Mouse (Mus musculus): ENCODE data around the gene Sfxn2. TPM values are rescaled to one million over a fixed set of nuclear protein-coding genes. Genes with fewer than 3 reads are reported as not detected.

Gene Sfxn2
- polyA plus RNA-seq (2015; fragmentation: Nextera tagmentation; extraction: Ambion mirVana), result 10.3 and 12.6 TPM in 2 replicates

DNA sequence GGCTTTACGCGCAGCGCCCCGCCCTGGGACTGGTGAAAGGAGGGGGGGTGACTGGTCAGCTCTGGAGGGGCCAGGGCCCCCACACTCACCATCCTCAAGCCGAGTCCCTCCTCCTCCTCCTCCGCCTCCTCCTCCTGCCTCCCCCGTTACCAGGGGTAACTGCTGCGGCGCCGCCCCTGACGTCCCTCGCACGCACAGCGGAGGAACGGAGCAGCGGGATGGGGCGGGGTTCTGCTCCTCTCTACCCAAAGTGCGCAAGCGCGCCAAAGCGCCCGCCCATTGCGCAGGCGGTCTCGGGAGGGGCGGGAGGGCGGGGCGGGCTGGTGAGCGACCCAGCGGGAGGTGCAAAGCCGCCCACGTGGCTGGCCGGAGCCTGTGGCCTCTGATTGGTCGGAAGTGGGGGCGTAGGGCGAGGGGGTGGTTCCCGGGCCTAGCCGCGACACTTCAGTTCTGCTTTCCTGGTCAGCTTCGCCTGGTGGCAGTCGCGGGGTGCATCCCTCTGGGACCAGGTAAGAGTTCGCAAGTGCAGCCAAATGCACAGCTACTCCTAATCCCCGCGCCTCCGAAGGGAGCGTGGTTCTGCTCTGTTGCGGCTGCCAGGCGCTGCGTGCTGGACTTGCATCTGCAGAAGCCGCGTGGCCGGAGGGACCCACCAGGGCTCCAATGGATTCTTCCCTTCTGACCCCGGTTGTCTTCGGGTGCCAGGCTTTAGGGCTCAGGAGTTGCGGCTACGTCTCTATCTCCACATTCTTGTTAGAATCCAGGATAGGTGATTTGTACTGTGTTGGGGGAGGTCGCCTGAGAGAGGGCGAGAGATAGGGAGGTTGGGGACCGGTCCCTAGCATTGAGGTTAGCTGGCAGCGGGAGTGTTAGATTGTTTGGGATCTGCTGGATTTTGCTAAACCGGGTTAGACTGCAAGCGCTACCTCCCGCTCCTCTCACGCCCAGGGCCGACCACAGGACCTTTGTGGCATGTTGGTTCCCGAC, at the start of gene Sfxn2, which contains the start of gene Arl3:
Gene Sfxn2 (plus strand): TSS at position 415 of the 987 bp plus-strand sequence.
Gene Arl3 (minus strand): TSS at position 248 of the 987 bp plus-strand sequence.
- peak; percentile 97 for ATAC-seq (ENCODE audit: low FRiP score)
- Histone ChIP-seq H3K4me3 (peak within 1 kb of the TSS; percentile 79), H3K27ac (peak within 1 kb of the TSS; percentile 90), H3K4me2 (peak within 1 kb of the TSS; percentile 71), H3K9me3 (no peaks in the 10 kb centered on the region), H3K4me1 (replicated peaks) (peaks cover 36% of the 10 kb centered on the region), H3K36me3 (no peaks in the 10 kb centered on the region), H3K9ac (peak within 1 kb of the TSS; percentile 89), H3K27me3 (no peaks in the 10 kb centered on the region)
- 1% methylated on average over 54 of the region's 67 CpGs for WGBS

DNA sequence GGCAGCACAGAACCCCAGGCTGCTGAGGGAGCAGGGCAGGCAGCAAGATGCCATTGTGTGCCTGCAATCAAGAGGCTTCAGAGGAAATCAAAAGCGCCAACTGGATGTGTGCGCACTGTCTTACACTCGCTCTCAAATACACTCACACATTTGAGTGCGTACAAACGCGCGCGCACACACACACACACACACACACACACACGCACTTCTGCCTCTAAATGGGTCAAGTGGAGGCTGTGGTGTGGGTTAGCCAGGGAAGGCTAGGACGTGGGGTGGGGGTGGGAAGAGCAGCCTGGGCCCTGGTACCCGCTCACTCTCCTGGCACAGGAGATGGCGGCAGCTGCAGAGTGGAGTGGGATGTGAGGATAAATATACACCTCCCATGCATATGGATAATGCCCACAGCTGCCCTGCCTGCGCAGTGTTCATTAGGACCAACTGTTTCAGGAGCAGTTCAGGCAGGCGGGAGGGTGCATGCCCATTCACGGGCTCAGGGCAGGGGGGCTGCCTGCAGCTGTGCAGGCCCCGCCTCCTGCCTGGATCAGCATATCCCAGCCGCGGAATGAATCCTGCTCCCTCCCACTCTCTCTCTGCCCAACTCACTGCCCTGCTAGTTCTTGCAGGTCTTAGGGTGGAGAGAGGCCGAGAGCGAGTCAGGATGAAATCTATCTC, 49.5 kb upstream of the Sfxn2 start:
- H3K9me3 ChIP-seq, result no peaks in the 10 kb centered on the region
- no peaks in the 10 kb centered on the region for H3K27me3 ChIP-seq
- peak overlapping the region; percentile 52 for H3K4me2 ChIP-seq
- peak overlapping the region; percentile 26 for H3K4me3 ChIP-seq
- H3K36me3 ChIP-seq, result no peaks in the 10 kb centered on the region
- peaks cover 71% of the 10 kb centered on the region for H3K4me1 ChIP-seq (replicated peaks)
- ATAC-seq (ENCODE audit: low FRiP score), result peak; percentile 88
- H3K27ac ChIP-seq, result peak overlapping the region; percentile 88
- WGBS, result 6% methylated on average over 20 of the region's 20 CpGs
- H3K9ac ChIP-seq, result peak overlapping the region; percentile 67

DNA sequence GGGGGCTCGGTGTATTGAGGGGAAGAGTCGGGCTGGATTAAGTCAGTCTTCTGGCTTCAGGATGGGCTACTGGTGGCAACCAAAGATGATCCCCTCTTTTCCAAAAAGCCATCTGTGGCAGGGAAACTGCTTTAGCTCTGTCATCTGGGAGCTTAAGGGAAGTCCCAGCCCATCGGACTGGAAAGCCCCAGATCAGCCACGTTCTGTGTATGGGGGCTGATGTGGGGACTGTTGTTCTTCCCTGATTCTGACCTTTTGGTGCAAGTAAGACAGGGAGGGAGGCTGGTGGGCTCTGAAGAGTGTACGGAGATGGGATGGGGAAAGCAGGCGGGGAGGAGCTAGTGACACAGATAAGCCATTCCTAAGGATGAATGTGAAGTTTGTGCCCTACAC, 49.0 kb upstream of the Sfxn2 start:
- peak overlapping the region; percentile 88 for H3K27ac ChIP-seq
- H3K4me1 ChIP-seq (replicated peaks), result peaks cover 71% of the 10 kb centered on the region
- no peaks in the 10 kb centered on the region for H3K27me3 ChIP-seq
- H3K4me2 ChIP-seq, result peak overlapping the region; percentile 52
- WGBS, result 7% methylated on average over 6 of the region's 6 CpGs
- peak overlapping the region; percentile 67 for H3K9ac ChIP-seq
- no peaks in the 10 kb centered on the region for H3K36me3 ChIP-seq
- 0 out of 2 replicates have a peak, but pooled peaks have one; percentile 9 for ATAC-seq (ENCODE audit: low FRiP score)
- H3K9me3 ChIP-seq, result no peaks in the 10 kb centered on the region
- H3K4me3 ChIP-seq, result peak overlapping the region; percentile 26

DNA sequence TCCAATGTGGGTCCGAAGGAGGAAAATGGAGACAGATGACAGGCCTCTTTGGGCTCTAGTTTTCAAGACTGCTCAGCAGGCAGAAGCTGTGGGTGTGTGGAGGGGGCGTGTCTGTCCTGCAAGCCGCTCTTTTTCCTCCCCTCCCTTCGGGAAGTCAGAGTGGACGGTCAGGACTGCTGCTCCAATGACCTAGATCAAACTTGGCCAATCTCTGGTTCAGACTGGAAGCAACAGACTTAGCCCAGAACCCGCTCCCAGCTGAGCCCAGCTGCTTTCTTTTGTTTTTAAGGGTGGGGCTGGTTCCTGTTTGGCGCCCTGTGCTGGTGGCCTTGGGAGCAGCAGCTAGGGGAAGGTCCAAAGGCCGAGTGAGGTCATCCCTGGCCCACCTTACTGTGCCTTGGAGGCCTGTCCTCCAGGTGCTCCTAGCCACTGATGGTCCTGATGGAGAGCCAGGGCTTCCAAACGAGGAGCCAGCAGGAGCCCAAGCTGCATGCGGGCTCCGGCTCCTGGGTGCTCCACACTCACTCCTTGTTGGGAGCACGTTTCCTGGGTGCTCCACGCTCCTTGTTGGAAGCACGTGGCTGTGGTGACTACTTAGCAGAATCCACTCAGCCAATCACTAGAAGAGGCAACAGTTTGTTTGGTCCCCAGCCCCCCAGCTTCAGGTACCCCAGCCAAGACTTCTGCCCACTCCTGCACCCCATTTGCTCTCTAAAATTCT, 48.4 kb upstream of the Sfxn2 start:
- H3K9ac ChIP-seq, result peak overlapping the region; percentile 67
- peaks cover 74% of the 10 kb centered on the region for H3K4me1 ChIP-seq (replicated peaks)
- ATAC-seq (ENCODE audit: low FRiP score), result no peak
- no peak overlapping the region for H3K4me3 ChIP-seq
- H3K36me3 ChIP-seq, result no peaks in the 10 kb centered on the region
- H3K9me3 ChIP-seq, result no peaks in the 10 kb centered on the region
- H3K27me3 ChIP-seq, result no peaks in the 10 kb centered on the region
- H3K4me2 ChIP-seq, result peak overlapping the region; percentile 52
- 27% methylated on average over 14 of the region's 14 CpGs for WGBS
- H3K27ac ChIP-seq, result peak overlapping the region; percentile 88

DNA sequence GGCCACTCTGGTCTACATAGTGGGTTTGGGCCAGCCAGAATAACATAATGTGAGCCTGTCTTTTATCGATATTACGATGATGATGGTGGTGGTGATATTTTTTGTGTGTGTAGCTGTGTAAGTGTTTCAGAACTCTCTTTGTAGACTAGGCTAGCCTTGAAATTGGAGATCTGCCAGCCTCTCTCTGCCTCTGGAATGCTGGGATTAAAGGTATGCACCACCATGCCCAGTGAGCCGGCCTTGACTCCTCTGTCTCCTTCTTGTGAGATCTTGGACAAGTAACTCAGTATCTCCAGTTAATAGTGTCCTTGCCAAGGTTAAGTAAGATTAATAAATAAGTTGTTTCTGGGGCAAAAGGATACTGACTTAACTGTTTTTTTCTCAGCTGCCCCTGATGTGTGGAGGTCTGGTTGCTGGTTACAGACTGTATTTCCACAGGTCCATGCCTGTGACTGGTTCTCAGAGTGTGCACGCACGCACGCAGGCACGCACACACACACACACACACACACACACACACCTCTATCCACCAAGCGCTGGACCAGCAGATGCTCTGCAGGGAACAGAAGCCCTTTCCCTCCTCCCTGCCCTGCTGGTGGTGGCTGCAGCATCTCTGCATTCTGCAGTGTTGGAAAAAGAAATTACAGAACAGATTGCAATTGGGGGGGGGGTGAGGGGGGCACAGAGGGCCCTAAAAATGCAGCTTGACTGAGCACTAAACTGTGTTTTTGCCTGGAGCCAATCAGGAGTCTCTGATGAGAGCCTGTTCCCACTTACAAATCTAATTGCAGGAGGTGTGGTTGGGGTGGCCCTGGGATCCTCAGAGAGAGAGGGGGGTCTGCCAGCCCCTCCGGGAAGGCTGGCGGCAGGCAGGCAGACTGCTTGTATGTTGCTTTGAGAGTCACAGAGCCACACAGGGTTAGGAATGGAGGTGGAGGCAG, 47.2 kb upstream of the Sfxn2 start:
- Histone ChIP-seq H3K36me3 (no peaks in the 10 kb centered on the region), H3K4me3 (no peak overlapping the region), H3K9ac (peak overlapping the region; percentile 61), H3K27me3 (no peaks in the 10 kb centered on the region), H3K4me1 (replicated peaks) (peaks cover 86% of the 10 kb centered on the region), H3K4me2 (no peak overlapping the region), H3K9me3 (no peaks in the 10 kb centered on the region), H3K27ac (peak overlapping the region; percentile 36)
- WGBS, result 33% methylated on average over 10 of the region's 10 CpGs
- ATAC-seq (ENCODE audit: low FRiP score), result no peak

DNA sequence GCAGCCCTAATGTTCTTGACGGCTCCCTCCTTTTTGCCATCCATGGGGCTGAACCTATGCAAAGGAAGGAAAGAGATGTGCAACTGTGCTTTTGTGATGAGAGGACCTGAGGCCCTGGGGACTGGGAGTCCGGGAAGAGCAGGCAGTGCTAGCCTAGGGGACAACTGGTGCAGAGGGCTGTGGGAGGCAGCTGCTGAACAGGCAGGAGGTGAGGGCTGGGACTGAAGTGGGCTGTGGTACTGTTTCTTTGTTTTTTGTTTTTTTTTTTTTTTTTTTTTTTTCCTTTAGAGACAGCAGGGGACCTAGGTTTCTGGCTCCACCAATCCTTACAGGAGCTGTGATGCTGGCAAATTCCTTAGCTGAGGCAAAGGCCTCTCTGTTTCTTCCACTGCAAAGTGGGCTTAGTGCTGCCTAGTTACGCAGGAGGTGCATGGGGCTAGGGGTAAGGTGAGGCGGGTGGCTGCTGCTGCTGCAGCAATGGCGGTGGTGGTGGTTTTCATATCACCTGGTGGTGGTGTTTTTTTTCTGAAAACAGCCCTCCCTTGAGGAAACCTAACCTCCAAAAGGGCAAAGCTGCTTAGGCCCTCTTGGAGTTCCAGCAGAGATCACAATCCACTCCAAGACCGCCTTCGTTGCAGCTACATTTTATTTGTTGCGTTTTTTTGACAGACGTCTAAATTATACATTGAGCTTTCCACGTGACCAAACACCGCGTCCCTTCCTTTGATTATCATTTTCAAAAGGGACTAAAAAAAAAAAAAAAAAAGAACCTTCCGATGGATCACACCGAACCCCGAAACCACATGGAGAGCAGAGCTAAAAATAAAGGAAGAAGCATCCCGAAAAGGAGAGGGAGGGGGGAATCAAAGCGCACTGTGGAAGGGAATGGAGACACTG, 45.3 kb upstream of the Sfxn2 start:
- Histone ChIP-seq H3K4me2 (peak overlapping the region; percentile 62), H3K4me1 (replicated peaks) (peaks cover 100% of the 10 kb centered on the region), H3K27ac (peak overlapping the region; percentile 93), H3K9me3 (no peaks in the 10 kb centered on the region), H3K27me3 (no peaks in the 10 kb centered on the region), H3K36me3 (no peaks in the 10 kb centered on the region), H3K9ac (peak overlapping the region; percentile 71), H3K4me3 (peak overlapping the region; percentile 27)
- ATAC-seq (ENCODE audit: low FRiP score), result no peak
- WGBS, result 5% methylated on average over 17 of the region's 17 CpGs

DNA sequence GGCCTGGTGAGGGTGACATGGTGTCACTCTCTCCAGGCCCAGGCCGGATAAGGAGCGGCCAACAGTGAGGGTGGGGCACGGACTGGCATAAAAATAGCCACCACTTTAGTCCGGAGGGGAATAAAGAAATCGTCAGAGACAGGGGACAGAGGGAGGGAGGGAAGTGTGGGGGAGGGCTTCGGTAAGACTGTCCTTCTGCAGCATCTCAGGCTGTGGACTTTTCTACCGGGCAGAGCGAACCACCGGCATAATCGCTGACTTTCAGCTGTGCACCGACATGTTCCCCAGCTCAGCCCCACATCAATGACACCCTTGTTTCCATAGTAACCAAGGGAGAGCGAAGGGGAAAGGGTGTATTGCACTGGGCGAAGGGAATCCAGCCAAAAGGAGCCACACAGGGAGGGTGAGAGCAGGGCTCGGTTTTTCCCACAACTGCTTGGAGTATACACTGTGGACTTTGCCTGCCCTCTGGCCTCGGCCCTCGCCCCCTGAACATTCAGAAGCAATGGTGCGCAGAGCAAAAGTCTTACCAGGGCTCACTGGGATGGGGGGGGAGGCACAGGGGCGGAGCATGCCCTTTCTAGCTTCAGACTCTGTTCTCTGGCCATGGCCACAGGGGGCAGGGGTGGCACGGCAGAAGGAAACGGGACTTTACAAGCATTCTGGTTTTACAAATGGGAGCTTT, 44.5 kb upstream of the Sfxn2 start:
- H3K4me2 ChIP-seq, result peak overlapping the region; percentile 62
- peak overlapping the region; percentile 71 for H3K9ac ChIP-seq
- ATAC-seq (ENCODE audit: low FRiP score), result peak; percentile 68
- peak overlapping the region; percentile 93 for H3K27ac ChIP-seq
- H3K36me3 ChIP-seq, result no peaks in the 10 kb centered on the region
- WGBS, result 1% methylated on average over 20 of the region's 20 CpGs
- no peaks in the 10 kb centered on the region for H3K27me3 ChIP-seq
- peak overlapping the region; percentile 27 for H3K4me3 ChIP-seq
- no peaks in the 10 kb centered on the region for H3K9me3 ChIP-seq
- peaks cover 100% of the 10 kb centered on the region for H3K4me1 ChIP-seq (replicated peaks)

DNA sequence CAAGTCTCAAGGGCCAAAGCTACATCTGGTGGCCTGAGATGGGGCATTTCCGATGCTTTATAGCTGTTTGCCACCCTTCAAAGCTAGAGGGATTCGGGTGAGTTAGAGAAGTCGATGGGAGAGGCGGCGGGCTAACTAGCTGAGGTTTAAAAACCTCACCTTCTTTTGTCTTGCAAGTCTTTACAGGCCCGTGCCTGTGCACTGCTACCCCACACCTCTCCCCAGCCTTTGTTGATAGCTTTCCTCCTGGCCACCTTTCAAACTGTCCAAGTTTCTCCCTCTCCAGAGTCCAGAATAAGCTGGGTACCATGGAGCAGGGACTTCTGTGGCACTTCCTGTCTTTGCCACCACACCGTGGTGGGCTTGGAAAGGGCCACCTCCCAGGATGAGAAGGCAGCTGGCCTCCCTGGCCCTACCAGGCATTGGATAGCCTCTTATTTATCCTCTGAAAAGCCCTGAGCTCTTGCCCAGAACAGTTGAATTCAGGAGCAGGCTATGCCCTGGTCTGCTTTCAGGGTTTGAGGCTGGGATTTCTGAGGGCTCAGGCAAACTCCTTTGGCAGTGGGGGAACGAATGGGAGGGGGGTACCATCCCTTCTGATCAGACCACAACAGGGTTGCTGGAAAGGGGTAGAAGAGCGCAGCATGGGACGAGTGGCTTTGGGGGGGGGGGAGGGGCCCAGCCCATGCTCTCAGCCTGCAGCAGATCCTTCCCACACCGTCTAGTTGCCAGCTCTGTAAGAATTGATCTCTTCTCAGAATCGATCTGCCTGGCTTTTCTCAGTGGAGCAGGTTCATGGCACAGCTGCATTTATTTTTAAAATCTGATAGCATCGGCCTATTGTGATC, 43.3 kb upstream of the Sfxn2 start:
- Histone ChIP-seq H3K27me3 (no peaks in the 10 kb centered on the region), H3K9me3 (no peaks in the 10 kb centered on the region), H3K4me2 (peak overlapping the region; percentile 62), H3K4me3 (no peak overlapping the region), H3K36me3 (no peaks in the 10 kb centered on the region; the same call in 1 of the 2 replicates), H3K4me1 (replicated peaks) (peaks cover 99% of the 10 kb centered on the region), H3K27ac (peak overlapping the region; percentile 93), H3K9ac (peak overlapping the region; percentile 71)
- ATAC-seq (ENCODE audit: low FRiP score), result no peak
- WGBS, result 3% methylated on average over 13 of the region's 13 CpGs

DNA sequence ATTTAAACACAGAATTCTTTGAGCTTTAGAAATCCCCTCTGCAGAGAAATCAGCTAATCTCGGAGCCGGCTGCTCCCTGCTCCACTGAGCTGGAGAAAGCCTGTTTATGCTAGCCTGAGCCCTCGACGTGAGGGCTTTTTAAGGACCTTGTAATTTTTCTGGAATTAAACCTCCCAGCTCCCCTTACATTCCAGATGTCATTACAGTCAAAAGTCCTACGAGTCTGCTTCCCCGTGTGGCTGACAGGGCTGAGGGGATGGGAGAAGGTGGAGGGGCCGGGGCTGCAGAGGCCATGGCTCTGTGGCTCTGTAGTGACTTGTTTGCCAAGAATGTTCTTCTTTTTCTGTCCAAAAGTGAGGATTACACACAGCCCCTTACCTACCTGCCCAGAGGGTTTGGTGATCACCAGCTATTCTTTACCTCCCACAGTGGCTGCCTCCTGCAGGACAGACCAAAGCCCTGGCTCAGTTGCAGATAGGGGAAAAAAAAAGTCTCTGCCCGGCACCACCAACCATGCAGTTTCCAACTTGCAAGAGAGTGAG, 42.6 kb upstream of the Sfxn2 start:
- Histone ChIP-seq H3K4me2 (peak overlapping the region; percentile 30; the same call in 1 of the 2 replicates), H3K27ac (peak overlapping the region; percentile 93), H3K4me1 (replicated peaks) (peaks cover 95% of the 10 kb centered on the region), H3K27me3 (no peaks in the 10 kb centered on the region), H3K9ac (peak overlapping the region; percentile 71), H3K4me3 (no peak overlapping the region), H3K9me3 (no peaks in the 10 kb centered on the region), H3K36me3 (no peaks in the 10 kb centered on the region; the same call in 1 of the 2 replicates)
- 7% methylated on average over 8 of the region's 8 CpGs for WGBS
- no peak for ATAC-seq (ENCODE audit: low FRiP score)

Data from hindbrain, embryonic 13.5 days (tissue).